Mouse (Mus musculus) layer of hippocampus, adult 18-20 months (tissue): ENCODE measurements at regions not wholly inside any gene's neighbourhood (a gene's known extent, or its start where the extent isn't known, plus 50 kb on each side); places are given as distances from the start of the nearest gene placed in this dataset.

Source experiments
- DNase-seq, 2 experiments: peaks; one replicate each; pipeline ENCODE4 v3.0.0; 2022; ENCODE audit warnings: low spot score in 2 of 2

GRCm38 (mm10) chr9:84922306-84922705, 390.3 kb upstream of the Gm11114 start:
- no peak for DNase-seq

DNA sequence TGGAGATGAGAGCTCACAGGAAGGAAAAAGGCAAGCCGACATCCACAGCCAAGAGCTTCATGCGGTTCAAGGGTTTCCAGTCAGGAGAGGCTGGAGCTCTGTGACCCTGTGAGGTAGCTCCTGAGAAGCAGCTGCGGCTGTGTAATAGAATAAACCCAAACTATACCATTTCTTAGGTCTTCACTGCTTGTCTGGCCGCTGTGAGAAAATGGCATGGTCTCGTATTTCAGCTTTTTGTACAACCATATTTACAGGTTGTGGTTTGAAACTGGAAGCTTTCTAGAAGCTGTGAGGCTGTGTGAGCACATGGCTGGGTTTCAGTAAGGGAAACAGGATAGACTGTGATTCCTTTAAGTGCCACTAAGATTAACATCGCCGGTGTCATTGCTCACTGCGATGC, 388.6 kb upstream of the Gm11114 start:
- no peak for DNase-seq

- DNase-seq, result no peak
Observed at GRCm38 (mm10) chr9:84936291-84937055, 376.1 kb upstream of the Gm11114 start.

GRCm38 (mm10) chr9:84966558-84967154, 345.9 kb upstream of the Gm11114 start:
- DNase-seq, result no peak

DNA sequence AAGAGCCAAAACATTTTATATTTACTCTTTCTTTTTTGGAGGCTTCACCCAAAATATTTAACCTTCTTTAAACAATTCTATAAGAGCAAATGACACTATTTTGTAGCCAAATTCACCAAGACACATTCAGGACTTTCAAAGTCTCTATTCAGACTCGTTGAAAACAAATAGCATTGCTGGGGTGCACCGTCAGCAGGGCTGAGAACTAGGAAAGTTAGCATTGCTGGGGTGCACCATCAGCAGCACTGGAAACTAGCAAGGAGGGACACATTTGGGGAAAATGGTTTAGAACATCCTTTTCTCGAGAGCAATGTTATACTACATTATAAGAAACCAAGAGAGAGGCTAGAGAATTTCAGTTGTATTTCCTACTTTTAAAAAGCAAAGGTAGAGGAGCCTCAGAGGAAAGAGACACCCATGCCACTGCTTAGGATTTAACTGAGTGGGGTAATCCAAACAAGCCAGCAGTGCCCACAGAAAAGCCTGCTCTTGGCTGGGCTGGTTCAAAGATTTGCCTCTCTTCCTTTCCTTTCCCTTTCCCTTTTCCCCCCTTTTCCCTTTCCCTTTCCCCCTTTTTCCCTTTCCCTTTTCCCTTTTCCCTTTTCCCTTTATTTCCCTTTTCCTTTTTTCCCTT, 342.5 kb upstream of the Gm11114 start:
- no peak for DNase-seq

DNA sequence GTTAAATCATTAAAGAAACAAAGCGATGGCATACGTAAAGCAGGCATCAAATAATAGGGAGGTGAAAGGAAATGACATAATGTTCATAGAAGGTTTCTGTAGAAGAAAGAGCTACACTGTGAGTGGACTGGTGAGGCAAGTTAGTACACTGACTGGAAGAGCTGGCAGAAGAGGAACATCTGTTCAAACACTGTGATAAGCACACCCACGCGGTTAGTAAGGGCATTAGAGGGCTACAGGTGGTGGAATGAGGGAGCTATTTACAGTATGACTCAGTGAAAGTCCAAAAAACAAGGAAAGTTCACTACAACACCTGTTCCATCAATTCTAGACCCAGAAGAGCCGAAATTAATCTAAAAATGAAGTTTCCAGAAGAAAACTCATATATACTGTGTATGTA, 335.1 kb upstream of the Gm11114 start:
- DNase-seq, result no peak

DNA sequence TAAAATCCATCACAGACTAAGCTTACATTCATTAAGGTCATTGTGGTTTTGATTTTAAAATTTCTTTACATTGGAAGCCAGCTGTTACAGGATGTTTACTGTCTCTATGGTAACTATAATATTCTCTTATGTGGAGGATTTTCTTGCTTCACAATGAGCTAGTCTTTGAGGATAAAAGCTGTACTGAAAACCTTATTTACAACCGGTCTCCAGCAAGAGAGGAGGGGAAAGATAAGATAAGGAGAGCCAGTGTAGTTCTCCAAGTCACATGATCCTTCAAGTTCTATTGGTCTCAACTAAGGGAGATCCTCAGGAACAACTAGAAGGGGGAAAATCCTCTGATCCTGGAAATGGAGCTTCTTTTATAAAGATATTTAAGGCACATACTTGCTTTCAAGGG, 309.2 kb upstream of the Gm11114 start:
- no peak for DNase-seq

GRCm38 (mm10) chr9:85011361-85011760, 301.2 kb upstream of the Gm11114 start:
- peak in 1 of 2 experiments; percentile 0 for DNase-seq

DNA sequence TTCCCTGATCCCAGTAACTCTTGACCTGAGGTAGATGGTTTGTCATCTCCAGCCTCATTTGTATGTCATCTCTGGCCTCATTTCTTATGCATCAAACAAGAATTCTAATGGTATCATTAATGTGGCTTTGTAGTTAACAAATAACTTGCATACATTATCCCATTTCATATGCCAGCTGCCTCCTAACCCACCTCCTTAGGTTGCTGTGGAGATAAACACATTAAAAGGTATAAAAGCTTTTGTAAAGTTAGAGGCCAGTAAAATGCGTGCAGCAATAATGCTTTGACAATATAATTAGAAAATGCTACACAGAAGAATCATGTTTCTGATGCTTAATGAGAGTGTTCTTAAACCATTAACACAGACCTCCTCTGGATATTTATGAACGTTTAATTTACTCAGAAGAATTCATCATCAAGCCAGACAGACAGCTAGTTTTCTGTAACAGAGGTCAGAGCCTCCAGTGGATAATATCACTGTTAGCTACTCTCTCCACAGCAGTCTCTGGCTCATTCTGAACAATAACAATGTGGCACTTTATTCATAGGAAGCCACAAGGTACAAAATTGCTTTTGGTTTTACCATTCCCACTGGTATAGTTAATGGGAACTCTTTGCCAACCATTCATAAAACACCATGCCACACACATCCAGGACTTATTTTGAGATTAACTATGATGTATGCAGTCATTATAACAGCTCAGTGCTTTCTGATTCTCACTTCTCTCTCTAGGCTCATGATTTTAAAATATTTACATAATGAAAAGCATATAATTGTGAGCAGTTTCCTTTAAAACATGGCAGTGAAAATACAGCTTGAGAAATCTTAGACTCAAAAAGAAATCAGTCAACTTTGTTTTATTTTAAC, 264.2 kb upstream of the Gm11114 start:
- no peak for DNase-seq

GRCm38 (mm10) chr9:85052526-85052925, 260.0 kb upstream of the Gm11114 start:
- DNase-seq, result no peak

DNA sequence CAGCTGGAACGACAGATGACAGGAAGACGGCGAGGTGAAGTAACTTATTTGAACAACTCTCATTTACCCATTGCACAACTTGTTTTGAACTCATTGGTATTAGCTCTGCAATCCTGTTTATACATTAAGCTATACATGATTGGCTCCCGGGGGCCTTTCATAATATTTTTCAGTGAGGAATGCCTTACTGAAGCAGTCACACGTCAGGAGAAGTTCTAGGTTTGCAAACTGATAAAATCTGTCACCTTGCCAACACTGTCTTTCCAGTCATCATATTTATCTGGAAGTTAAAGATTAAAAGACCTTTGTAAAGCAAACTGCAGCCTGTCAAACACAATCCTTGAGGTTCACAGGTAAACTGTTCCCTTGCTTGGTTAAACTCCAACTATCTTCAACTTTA, 232.6 kb upstream of the Gm11114 start:
- DNase-seq, result no peak

DNA sequence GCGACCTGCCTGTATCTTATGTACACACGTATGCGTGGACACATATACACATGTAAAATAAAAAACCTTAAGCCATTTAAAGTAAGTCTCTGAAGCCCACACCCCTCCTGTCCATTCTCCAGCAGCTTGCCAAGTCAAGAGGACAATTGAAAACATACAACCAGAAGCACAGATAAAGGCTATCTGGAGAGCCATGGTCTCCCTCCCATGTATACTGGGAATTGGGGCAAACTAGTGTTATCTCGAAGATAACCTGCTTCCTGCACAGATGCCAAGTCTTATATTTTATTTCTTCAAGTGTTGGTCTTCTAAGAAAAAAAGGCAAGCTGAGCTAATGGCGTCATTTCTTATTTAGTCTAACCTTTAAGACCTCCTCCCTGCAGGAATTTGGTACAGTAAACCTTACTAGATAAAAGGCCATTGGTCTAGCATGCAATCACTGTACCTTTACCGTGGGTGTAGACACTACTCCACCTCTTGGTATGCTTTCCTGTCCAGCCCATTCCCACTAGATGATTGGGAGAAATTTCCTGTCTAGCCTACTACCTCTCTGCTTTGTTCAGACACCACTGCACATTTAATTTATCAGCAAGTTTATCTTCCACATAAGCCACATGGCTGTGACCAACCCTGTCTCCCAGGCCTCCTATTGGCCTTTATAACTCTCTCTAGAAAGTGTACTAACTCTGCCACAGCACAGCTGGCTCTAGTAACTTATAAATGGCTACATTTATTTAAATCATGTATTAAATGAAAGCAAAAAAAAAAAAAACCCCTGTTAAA, 223.8 kb upstream of the Gm11114 start:
- no peak for DNase-seq

GRCm38 (mm10) chr9:85090297-85090696, 222.3 kb upstream of the Gm11114 start:
- peak; percentile 11 to 34 for DNase-seq

GRCm38 (mm10) chr9:85095234-85095633, 217.3 kb upstream of the Gm11114 start:
- DNase-seq, result no peak

DNA sequence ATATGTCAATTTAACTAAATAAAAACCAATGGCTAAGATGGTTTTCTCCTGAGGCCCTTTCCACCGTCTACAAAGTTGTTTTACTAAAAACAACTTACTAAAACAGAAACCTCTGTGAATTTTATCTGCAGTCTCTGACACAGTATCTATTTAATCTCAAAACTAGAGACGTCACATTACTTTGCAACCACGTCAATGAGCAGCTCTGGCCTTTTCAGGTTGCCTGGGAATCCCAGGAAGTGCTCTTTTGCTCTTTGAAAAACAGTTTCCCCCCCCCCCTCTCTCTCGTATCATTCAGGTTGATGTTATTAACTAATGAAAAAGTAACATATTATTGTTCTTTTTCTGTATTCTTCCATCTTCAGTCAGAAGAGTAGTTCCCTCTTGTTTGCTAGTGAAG, 216.1 kb upstream of the Gm11114 start:
- no peak for DNase-seq

GRCm38 (mm10) chr9:85112928-85113327, 199.6 kb upstream of the Gm11114 start:
- DNase-seq, result no peak

DNA sequence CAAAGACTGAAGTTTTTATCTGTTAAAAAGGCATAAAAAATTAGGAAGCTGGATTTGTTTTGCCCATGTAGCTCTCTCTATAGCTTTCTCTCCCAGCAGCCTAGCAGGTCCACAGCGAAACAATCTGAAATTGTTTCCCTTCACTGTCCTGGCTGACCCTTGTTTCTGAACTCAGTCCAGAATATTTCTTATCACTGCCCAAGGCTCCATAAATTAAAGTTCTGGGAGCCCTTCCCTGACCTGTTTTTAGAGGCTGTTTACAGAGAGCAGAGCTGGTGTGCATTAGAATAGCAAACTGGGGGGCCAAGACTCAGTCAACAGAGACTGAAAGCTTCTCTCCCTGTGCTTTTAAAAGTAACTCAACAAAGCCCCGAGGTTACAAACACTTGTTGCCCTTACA, 198.3 kb upstream of the Gm11114 start:
- DNase-seq, result no peak

DNA sequence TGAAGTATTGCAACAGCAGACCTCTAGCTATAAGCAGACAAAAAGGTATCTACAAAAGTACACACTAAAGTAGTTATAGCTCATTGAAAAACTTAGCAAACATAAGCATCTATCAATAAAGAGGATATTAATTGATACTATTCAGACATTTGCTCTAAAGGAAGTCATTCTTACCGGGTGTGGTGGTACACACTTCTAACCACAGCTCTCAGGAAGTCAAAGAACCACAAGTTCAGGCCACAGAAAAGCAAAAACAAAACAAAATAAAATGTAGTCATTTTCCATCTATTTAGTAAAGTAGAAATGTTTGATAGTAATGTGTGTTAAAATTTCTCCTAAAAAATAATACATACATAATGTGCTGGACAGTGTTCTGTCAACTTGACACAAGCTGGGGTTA, 192.5 kb upstream of the Gm11114 start:
- no peak for DNase-seq

DNA sequence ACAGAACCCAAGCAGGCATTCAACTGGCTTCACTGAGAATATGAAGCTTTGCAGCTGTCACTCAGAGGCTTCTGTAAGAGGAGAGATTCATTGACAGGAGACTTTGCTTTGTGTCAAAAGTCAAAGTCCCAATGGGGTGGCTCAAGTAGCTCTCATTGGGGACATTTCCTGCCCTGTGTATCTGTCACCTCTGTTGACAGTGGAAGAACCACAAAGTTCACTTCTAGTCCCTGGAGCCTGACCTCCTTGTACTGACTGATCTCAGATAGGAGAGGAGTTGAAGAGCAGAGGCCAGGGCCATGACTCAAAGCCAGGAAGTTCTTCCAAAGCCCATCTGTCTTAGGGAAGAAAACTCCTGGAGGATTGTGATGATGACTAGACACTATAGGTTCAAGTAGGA, 191.5 kb upstream of the Gm11114 start:
- no peak for DNase-seq

- no peak for DNase-seq
Observed at GRCm38 (mm10) chr9:85123706-85124105, 188.9 kb upstream of the Gm11114 start.

DNA sequence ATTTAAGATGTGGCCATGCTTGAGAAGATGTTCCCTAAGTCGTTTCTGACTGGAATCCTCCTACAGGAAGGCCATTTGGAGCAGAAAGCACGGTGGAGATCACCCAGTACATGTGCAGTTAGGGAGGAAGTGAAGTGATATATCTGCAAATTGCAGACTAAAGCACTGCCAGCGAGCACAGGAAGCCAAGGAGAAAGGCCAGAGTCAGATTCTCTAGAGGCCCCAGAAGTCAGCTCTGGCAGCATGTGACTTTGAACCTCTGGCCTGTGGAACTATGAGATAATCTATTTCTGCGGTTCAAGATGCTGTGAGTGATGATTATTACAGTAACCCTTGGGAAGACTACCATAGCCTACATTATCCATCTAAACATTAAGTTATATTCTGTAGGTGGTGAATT, 186.8 kb upstream of the Gm11114 start:
- no peak for DNase-seq
